Mouse (Mus musculus) MEL (cell line): ENCODE measurements around the gene Casr. TPM values are rescaled to one million over a fixed set of nuclear protein-coding genes. Genes with fewer than 3 reads are reported as not detected.

Source experiments
- DNase-seq: peaks from one replicate; pipeline ENCODE4 v3.0.0; 2011; ENCODE audit warnings: low read depth, low spot score
- H3K27ac ChIP-seq: 2 replicates; pipeline ENCODE4 v1.5.1; 2012; ENCODE audit warnings: low read depth, mild to moderate bottlenecking, control low read depth, low read length, moderate library complexity; ENCODE audit not compliant: control insufficient read depth
- H3K27me3 ChIP-seq, 2 experiments: fragments of 150-350 bp in 1 of 2; sonication (generic) in 1 of 2; 2 replicates each; pipeline ENCODE4 v1.6.1; 2012; ENCODE audit warnings: low read length in 2 of 2, mild to moderate bottlenecking in 2 of 2, improper control_type of control experiment in 1 of 2, moderate library complexity in 1 of 2; ENCODE audit not compliant: insufficient read depth in 2 of 2, control insufficient read depth in 1 of 2
- H3K36me3 ChIP-seq, 2 experiments: 2 replicates each; pipeline ENCODE4 v1.6.1; 2012 to 2014; ENCODE audit warnings: low read length in 2 of 2, improper control_type of control experiment in 1 of 2, inconsistent platforms in 1 of 2, mild to moderate bottlenecking in 1 of 2; ENCODE audit not compliant: insufficient read depth in 2 of 2, control insufficient read depth in 1 of 2
- H3K4me1 ChIP-seq, 2 experiments: fragments of 150-350 bp in 1 of 2; sonication (generic) in 1 of 2; 2 replicates each; pipeline ENCODE4 v1.6.1; 2012; ENCODE audit warnings: low read length in 2 of 2, improper control_type of control experiment in 1 of 2, mild to moderate bottlenecking in 1 of 2; ENCODE audit not compliant: insufficient read depth in 2 of 2, control insufficient read depth in 1 of 2
- H3K4me3 ChIP-seq, 2 experiments: fragments of 150-350 bp in 1 of 2; sonication (generic) in 1 of 2; 2 replicates each; pipeline ENCODE4 v1.5.1; 2012; ENCODE audit warnings: low read depth in 2 of 2, low read length in 2 of 2, mild to moderate bottlenecking in 2 of 2, moderate library complexity in 2 of 2, control low read depth in 1 of 2, improper control_type of control experiment in 1 of 2; ENCODE audit not compliant: control insufficient read depth in 1 of 2, insufficient read depth in 1 of 2
- H3K79me2 ChIP-seq: 2 replicates; pipeline ENCODE4 v1.6.1; 2012; ENCODE audit warnings: mild to moderate bottlenecking, low read length, moderate library complexity; ENCODE audit not compliant: control insufficient read depth, poor library complexity, insufficient read depth
- H3K9ac ChIP-seq: 2 replicates; pipeline ENCODE4 v1.6.1; 2012; ENCODE audit warnings: low read depth, mild to moderate bottlenecking, control low read depth, low read length, moderate library complexity; ENCODE audit not compliant: control insufficient read depth, poor library complexity, severe bottlenecking
- H3K9me3 ChIP-seq: fragments of 150-350 bp; sonication (generic); replicated peaks from 2 replicates; pipeline ENCODE4 v1.6.1; 2012; ENCODE audit warnings: mild to moderate bottlenecking, low read length, improper control_type of control experiment, moderate library complexity; ENCODE audit not compliant: insufficient read depth
- CHD1 ChIP-seq: IDR thresholded peaks from 2 replicates; pipeline ENCODE4 v1.6.1; 2012; ENCODE audit warnings: low read depth, mild to moderate bottlenecking, inconsistent platforms, low read length, improper control_type of control experiment
- ELF1 ChIP-seq: IDR thresholded peaks from 2 replicates; pipeline ENCODE4 v1.6.1; 2014; ENCODE audit warnings: low read depth, mild to moderate bottlenecking, inconsistent platforms, low read length, improper control_type of control experiment, moderate library complexity
- EP300 ChIP-seq, 2 experiments: IDR thresholded peaks; 2 replicates each; pipeline ENCODE4 v1.6.1; 2011; ENCODE audit warnings: improper control_type of control experiment in 2 of 2, low read length in 2 of 2, low read depth in 1 of 2, mild to moderate bottlenecking in 1 of 2
- HCFC1 ChIP-seq: IDR thresholded peaks from 2 replicates; pipeline ENCODE4 v1.6.1; 2012; ENCODE audit warnings: low read depth, mild to moderate bottlenecking, inconsistent platforms, low read length, improper control_type of control experiment, moderate library complexity
- MYB ChIP-seq: IDR thresholded peaks from 2 replicates; pipeline ENCODE4 v1.6.1; 2011; ENCODE audit warnings: mild to moderate bottlenecking, low read depth, low read length, improper control_type of control experiment
- NELFE ChIP-seq: IDR thresholded peaks from 2 replicates; pipeline ENCODE4 v1.6.1; 2011; ENCODE audit warnings: low read depth, low read length, improper control_type of control experiment
- RAD21 ChIP-seq: IDR thresholded peaks from 2 replicates; pipeline ENCODE4 v1.6.1; 2011; ENCODE audit warnings: mild to moderate bottlenecking, low read depth, low read length, improper control_type of control experiment
- SMC3 ChIP-seq: IDR thresholded peaks from 2 replicates; pipeline ENCODE4 v1.6.1; 2011; ENCODE audit warnings: low read depth, low read length, improper control_type of control experiment
- TBP ChIP-seq: IDR thresholded peaks from 2 replicates; pipeline ENCODE4 v1.8.0; 2011; ENCODE audit warnings: low read depth, low read length, improper control_type of control experiment
- USF1 ChIP-seq: IDR thresholded peaks from 2 replicates; pipeline ENCODE4 v1.6.1; 2014; ENCODE audit warnings: low read depth, mild to moderate bottlenecking, inconsistent platforms, low read length, improper control_type of control experiment, moderate library complexity
- ZC3H11A ChIP-seq: IDR thresholded peaks from 2 replicates; pipeline ENCODE4 v1.6.1; 2012; ENCODE audit warnings: low read depth, mild to moderate bottlenecking, inconsistent platforms, low read length, improper control_type of control experiment
- polyA plus RNA-seq, 2 experiments: library from polyadenylated mRNA; stranded (reverse) in 1 of 2; unstranded in 1 of 2; fragments of >175 nt in 1 of 2; fragments of >200 nt in 1 of 2; gene quantifications; 2 replicates each; pipeline versions ENCODE4 v1.2.1 to v1.2.4; 2012; ENCODE audit warnings: low replicate concordance in 2 of 2, low read depth in 1 of 2; ENCODE audit not compliant: insufficient read length in 2 of 2, insufficient read depth in 1 of 2, missing spikeins in 1 of 2
- total RNA-seq: library from RNA; depleted of rRNA; stranded (reverse); fragments of 300-350 nt; gene quantifications from 2 replicates; pipeline ENCODE4 v1.2.3, GENCODE M21; 2012

Casr gene
- total and polyA plus RNA-seq, 3 experiments: not detected

GRCm38 (mm10) chr16:36476866-36477265, 85.1 kb downstream of the Casr start:
- no peaks in the 10 kb centered on the region for H3K27me3 ChIP-seq
- H3K4me3 ChIP-seq: no peak overlapping the region
- H3K9ac ChIP-seq: no peak overlapping the region
- TF ChIP-seq MYB: no peak
- H3K36me3 ChIP-seq: no peaks in the 10 kb centered on the region
- no peak for DNase-seq
- no peaks in the 10 kb centered on the region for H3K9me3 ChIP-seq
- no peaks in the 10 kb centered on the region for H3K79me2 ChIP-seq
- no peak overlapping the region for H3K27ac ChIP-seq
- H3K4me1 ChIP-seq: peaks cover 0 to 3% of the 10 kb centered on the region in 2 experiments; a peak in 2 of 4 replicates

GRCm38 (mm10) chr16:36475530-36475929, 86.4 kb downstream of the Casr start:
- Histone ChIP-seq H3K4me1 (no peaks in the 10 kb centered on the region; a peak in 1 of 4 replicates), H3K9me3 (no peaks in the 10 kb centered on the region), H3K36me3 (no peaks in the 10 kb centered on the region), H3K79me2 (no peaks in the 10 kb centered on the region), H3K27ac (no peak overlapping the region), H3K4me3 (no peak overlapping the region)
- no peak for DNase-seq
- no peak for TF ChIP-seq RAD21
- no peak for TF ChIP-seq ELF1
- TF ChIP-seq, all 39 proteins: peak for 0
- H3K9ac ChIP-seq: no peak overlapping the region
- H3K27me3 ChIP-seq: no peaks in the 10 kb centered on the region

- no peaks in the 10 kb centered on the region for H3K79me2 ChIP-seq
- H3K27me3 ChIP-seq: no peaks in the 10 kb centered on the region
- no peak for DNase-seq
- no peaks in the 10 kb centered on the region; a peak in 1 of 4 replicates for H3K4me1 ChIP-seq
- H3K9ac ChIP-seq: no peak overlapping the region
- H3K36me3 ChIP-seq: no peaks in the 10 kb centered on the region
- H3K4me3 ChIP-seq: no peak overlapping the region
- H3K27ac ChIP-seq: no peak overlapping the region
- no peaks in the 10 kb centered on the region for H3K9me3 ChIP-seq
- no peak for TF ChIP-seq HCFC1
- TF ChIP-seq ZC3H11A: no peak
- TF ChIP-seq NELFE: no peak
- TF ChIP-seq EP300 (IDR thresholded peaks at IDR 0.05; ENCODE audit: low read depth in 1 of 2, low read length in 2 of 2): no peak
- no peak for TF ChIP-seq SMC3
- TF ChIP-seq CHD1: no peak
- no peak for TF ChIP-seq USF1
- no peak for TF ChIP-seq TBP
- TF ChIP-seq, all 39 proteins: peak for 0
These were observed 87.1 kb downstream of the Casr start for GRCm38 (mm10) chr16:36474849-36475248.
